Mouse (Mus musculus) liver, embryonic 18 days (tissue): ENCODE measurements around the gene Cabin1. TPM values are rescaled to one million over a fixed set of nuclear protein-coding genes. Genes with fewer than 3 reads are reported as not detected.

ENCODE experiments used
- polyA plus RNA-seq: library from polyadenylated mRNA; depleted of rRNA; stranded (reverse); fragments of >200 nt; gene quantifications from 2 replicates; pipeline ENCODE4 v1.2.3, GENCODE M21; 2012; rRNA removed

Cabin1 gene
- 9.1 and 10.2 TPM in 2 replicates for polyA plus RNA-seq

DNA sequence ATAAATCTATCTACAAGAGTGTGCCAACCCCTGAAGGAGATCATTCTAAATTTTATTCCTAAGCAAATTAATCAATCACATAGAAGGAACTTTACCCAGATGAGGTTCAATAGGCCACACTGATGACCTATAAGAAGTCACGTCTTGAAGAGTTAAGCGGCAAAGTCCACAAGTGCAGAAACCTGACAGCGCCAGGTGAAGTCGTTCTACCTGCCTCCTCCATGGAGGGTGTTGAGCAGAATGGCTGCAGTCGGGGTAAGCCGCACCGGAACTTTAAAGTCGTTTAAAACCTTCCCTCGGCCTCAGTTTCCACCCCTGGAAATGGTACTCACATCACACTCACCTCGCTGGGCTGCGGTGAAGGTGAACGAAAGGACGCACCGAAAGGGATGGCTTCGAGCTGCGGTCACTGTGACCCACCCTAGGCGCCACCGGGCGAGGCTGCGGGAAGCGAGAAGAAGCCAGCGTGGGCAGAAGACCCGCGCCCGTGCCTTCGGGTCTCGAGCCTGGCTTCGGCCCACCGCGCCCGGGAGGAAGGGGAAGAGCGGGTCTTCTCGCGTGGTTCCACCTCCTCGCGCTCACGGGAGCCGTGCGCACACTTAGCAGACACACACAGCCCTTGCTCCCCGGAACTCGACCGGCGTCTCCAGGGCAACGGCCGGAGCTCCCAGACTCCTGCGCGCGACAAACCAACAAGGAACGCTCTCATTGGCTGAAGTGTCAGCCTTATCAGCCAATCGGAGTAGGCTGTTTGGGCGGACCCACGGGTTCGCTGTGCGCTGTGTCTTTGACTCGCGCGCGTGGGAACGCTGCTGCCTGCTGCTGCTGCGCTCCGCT lies at the start of gene Cabin1:
Cabin1 (minus strand) TSS at position 660 of the 837 bp plus-strand sequence.

GRCm38 (mm10) chr10:75798176-75798696 lies 34.1 kb upstream of the Cabin1 start, which contains the start of gene Gstt1:
Gene Gstt1, minus strand, starts transcription at chr10:75798584.

GRCm38 (mm10) chr10:75780769-75781578 lies 16.8 kb upstream of the Cabin1 start, which contains the start of the genes Gm20441 and Gstt3:
Gene Gm20441, minus strand, starts transcription at chr10:75780954.
Gene Gstt3, minus strand, starts transcription at chr10:75781414.

GRCm38 (mm10) chr10:75772795-75773664 lies 8.9 kb upstream of the Cabin1 start, which contains the start of gene Ddt:
Gene Ddt, minus strand, starts transcription at chr10:75773414.

GRCm38 (mm10) chr10:75643741-75644343 lies 120.3 kb downstream of the Cabin1 start, which contains the start of gene Susd2:
Gene Susd2, minus strand, starts transcription at chr10:75644008.

Other genes starting within 250 kb of the Cabin1 start
- gene Snrpd3, start 246.8 kb downstream of the Cabin1 start, polyA plus RNA-seq = 40.4 and 47.4 TPM in 2 replicates
- gene Gucd1, start 246.4 kb downstream of the Cabin1 start, polyA plus RNA-seq = 46.2 and 49.5 TPM in 2 replicates
- 0.12 and 0.23 TPM in 2 replicates for gene Lrrc75b, start 204.0 kb downstream of the Cabin1 start, polyA plus RNA-seq
- gene Ggt1, start 202.7 kb downstream of the Cabin1 start, polyA plus RNA-seq = 59.6 and 80.8 TPM in 2 replicates
- 1.7 and 2.2 TPM in 2 replicates for gene Ggt5, start 175.0 kb downstream of the Cabin1 start, polyA plus RNA-seq
- 1.4 TPM in 2 replicates for gene Susd2, start 120.3 kb downstream of the Cabin1 start, polyA plus RNA-seq
- gene Ddt, start 9.1 kb upstream of the Cabin1 start, polyA plus RNA-seq = 364 and 391 TPM in 2 replicates
- gene Gm20441, start 16.6 kb upstream of the Cabin1 start, polyA plus RNA-seq = 0.07 TPM in 1 of 2 replicates, not detected in the other
- 14.6 and 18.6 TPM in 2 replicates for gene Gstt3, start 17.1 kb upstream of the Cabin1 start, polyA plus RNA-seq
- 287 and 357 TPM in 2 replicates for gene Gstt1, start 34.2 kb upstream of the Cabin1 start, polyA plus RNA-seq
- gene Gstt4, start 58.2 kb upstream of the Cabin1 start, polyA plus RNA-seq = 0.05 TPM in 1 of 2 replicates, not detected in the other
- gene Gstt2, start 73.1 kb upstream of the Cabin1 start, polyA plus RNA-seq = 83.1 and 102 TPM in 2 replicates
- gene Mif, start 95.9 kb upstream of the Cabin1 start, polyA plus RNA-seq = 1,404 and 1,705 TPM in 2 replicates
- gene Derl3, start 129.1 kb upstream of the Cabin1 start, polyA plus RNA-seq = 0.78 and 1.6 TPM in 2 replicates
- 16.7 and 17.9 TPM in 2 replicates for gene Smarcb1, start 157.3 kb upstream of the Cabin1 start, polyA plus RNA-seq
- 218 and 226 TPM in 2 replicates for gene Chchd10, start 168.8 kb upstream of the Cabin1 start, polyA plus RNA-seq
- gene Mmp11, start 172.2 kb upstream of the Cabin1 start, polyA plus RNA-seq = 1.7 and 2.3 TPM in 2 replicates
- 13.6 and 15.6 TPM in 2 replicates for gene Gm867, start 176.3 kb upstream of the Cabin1 start, polyA plus RNA-seq
- gene Vpreb3, start 178.7 kb upstream of the Cabin1 start, polyA plus RNA-seq = 24.5 and 38.1 TPM in 2 replicates
- 0.23 and 0.24 TPM in 2 replicates for gene Gm5134, start 190.2 kb upstream of the Cabin1 start, polyA plus RNA-seq